Mouse (Mus musculus): ENCODE data around the gene Ltc4s.

Ltc4s gene

DNA sequence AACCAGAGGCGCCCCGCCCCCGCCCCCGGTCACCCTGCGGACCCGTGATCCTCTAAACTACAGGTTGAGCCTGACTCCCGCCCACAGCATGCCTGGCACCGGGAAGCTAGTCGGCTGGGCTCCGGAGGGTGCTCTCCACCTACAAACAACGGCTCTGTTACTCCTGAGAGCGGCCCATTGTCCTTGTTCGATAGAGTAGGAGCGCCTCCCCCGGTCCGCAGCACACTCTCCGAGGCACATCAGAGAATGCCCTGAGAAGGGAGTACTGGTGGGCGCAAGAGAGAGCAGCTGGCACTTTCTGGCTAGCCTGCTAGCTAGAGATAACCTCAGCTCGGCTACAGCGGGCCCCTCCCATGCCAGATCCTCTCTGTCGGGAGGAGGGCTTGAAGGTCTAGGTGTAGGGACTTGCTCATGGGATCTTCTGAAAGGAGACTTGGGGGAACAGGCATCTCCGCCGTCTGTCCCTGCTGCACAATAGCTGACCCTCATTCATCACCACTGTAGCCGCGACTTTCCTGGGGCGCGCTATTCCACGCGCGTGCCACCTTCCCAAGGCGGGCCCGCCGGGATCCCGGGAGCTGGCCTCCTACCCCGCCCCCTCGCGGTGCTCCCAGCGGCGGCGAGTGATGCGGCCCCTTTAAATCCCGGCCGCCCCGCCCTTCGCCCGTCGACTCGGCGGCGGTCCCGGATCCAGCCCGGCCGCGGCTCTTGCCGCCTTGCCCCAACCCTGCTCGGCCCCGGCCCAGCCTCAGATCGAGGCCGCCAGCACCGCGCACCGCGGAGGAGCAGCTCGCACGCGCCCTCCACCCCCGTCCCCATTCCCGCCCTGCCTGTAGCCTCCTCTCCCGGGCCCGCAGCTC is 13.5 kb downstream of the Ltc4s start:
- DNase-seq (ENCODE audit: low read depth): peak; percentile 92

DNA sequence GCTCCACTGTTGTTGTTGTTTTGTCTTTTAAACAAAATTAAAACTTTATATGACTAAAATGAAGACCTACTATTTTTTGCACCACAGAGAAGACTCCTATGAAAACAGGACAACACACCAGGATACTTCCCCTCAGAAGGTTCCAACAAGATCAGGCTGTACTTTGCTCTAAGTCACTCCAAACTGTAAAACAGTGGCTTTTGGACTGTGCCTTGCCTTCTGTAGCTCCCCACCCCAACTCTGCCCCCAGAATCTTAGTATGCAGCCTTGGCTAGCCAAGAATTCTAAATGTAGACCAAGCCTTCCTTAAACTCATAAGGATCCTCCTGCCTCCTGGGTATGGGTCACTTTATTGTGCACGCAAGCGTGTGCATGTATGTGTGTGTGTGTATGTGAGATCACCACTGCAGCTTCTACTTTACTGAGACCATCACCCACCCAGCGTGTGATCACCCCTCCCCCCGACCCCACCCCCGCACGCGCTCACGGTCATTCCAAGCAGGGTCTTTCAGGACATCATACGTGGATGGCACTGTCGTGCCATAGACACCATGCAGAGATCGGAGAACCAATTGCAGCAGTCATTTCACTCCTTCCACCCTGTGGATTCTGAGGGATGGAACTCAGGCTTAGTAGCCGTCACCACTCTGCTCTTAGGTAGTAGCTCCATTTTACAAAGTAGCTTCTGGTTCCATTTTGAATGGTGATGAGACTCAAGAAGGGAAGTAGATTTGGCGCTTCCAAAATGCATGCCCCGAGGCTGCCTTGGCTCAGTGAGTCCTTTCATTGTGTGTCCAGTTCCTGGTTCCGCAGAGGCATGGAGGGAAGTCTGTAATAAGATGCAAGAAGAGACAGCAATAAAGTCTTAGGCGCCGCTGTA is 14.4 kb downstream of the Ltc4s start:
- DNase-seq (ENCODE audit: low read depth): no peak

DNA sequence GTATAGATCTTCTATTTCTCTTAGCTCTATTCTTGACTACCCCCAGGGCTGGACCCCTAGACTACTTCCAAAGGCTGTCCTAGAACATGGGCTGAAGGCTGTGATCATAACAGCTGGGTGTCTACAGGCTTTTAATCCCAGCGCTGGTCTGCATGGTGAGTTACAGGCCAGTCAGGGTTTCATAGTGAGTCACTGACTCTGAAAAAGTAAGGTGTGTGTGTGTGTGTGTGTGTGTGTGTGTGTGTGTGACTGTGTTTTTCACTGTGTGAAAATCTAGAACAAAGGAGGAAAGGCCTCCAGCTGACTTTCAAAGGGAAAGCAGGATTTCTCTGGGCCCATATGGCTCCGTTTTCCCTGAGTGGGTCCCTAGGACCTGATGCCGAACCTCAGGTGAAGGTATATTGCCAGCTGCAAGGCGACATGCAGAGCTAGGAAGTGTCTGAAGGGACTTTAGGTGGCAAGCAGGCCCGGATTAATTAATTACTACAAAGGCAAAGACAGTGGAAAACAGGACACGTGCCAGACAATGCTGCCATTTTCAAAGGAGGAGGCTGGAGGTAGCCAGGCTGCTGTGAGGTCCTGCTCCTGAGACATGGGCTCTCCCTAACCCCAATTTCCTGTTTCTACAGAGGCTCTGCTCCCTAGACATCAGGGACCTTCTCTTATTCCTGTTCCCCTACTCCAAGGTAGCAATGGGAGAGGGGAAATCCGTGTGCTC is 15.7 kb downstream of the Ltc4s start:
- DNase-seq (ENCODE audit: low read depth): peak; percentile 44

DNA sequence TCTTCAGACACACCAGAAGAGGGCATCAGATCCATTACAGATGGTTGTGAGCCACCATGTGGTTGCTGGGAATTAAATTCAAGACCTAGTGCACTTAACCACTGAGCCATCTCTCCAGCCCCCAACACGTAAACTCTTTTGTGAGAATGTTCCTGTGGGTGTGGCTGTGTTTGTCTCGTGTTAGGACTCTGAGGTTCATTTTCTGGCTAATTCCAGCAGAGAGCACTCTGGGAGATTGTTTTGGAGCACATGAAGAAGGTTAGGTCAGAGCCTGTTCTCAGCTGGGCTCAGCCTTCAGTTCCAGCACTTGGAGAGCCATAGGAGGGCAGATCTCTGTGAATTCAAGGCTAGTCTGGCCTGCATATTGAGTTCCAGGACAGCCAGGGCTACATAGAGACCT is 18.6 kb downstream of the Ltc4s start:
- no peak for DNase-seq (ENCODE audit: low read depth)

DNA sequence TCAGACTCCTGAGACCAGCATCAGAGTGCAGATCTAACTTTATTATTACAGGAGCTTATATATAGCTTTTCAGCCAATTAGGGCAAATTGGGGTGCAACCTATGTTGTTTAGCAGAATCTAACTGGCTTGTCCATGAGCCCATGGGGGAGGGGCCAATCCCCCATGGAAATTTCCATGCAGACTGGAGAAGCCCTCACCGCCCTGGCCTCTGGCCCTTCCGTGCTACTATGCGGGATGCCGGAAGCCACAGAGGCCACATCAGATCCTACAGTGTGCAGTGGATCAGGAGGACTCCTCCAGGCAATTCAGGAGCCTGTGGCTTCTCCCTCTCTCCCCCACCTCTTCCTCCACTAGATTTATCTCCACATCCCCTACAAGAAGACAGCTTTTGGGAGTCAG is 20.6 kb downstream of the Ltc4s start:
- DNase-seq (ENCODE audit: low read depth): no peak

DNA sequence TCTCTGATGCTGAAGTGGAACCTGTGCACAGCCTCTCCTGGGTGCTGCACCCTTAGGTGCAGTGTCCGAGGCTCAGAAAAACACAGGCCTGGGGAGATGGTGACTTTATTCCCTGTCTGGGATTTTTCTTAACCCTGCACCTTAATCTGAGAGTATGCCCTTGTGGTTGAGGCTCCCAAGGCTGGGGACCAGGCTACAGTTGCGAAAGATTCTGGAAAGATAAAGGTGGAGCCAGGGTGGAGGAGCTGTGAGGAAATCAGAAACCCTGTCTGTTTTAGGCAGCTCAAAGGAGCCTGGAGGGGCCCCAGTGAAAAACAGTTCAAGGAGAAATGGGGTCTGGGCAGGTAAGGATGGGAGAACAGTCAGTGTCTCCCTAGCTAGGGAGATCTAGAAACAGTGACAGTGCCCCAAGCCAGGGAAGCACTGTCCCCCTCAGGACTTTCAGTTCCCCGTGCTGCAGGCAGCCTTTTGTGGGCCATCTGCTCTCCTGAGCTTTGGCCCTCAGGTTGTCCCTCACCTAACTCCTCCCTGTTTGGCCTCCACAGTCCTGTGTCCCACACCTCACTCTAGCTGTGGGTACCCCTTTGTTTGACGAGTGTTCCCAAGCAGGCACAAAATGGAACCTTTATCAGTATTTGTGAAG is 21.6 kb downstream of the Ltc4s start:
- DNase-seq (ENCODE audit: low read depth): peak; percentile 34

DNA sequence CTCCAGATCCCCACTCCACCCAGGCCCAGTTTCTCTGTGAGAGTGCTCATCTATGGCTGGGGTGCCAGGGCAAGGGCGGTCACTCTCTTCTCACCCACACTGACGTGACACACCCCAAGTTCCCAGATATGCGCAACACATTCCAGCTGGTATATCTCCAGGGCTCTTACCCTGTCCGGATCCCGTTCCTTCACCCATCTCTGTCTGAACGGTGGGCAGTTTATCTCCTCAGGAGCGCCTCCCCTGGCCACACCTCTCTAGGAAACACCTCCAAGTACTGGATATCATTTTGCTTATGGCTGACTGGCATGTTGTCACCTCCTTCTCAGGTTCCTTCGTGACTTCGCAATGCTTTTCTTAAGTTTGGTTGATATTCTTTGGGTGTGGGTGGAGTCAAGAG is 22.8 kb downstream of the Ltc4s start:
- DNase-seq (ENCODE audit: low read depth): no peak

DNA sequence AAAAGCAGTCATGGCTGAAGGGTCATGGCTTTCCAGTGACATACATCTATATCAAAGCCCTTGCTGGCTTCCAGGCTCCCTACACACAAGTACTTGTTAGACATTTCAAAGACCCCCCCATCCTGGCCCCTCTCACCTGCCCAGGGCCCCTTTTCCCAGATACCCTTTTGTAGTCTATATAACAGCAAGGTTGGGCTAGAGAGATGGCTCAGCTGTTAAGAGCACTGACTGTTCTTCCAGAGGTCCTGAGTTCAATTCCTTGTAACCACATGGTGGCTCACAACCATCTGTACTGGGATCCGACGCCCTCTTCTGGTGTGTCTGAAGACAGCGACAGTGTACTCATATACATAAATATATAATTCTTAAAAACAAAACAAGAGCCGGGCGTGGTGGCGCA is 23.8 kb downstream of the Ltc4s start:
- DNase-seq (ENCODE audit: low read depth): no peak

DNA sequence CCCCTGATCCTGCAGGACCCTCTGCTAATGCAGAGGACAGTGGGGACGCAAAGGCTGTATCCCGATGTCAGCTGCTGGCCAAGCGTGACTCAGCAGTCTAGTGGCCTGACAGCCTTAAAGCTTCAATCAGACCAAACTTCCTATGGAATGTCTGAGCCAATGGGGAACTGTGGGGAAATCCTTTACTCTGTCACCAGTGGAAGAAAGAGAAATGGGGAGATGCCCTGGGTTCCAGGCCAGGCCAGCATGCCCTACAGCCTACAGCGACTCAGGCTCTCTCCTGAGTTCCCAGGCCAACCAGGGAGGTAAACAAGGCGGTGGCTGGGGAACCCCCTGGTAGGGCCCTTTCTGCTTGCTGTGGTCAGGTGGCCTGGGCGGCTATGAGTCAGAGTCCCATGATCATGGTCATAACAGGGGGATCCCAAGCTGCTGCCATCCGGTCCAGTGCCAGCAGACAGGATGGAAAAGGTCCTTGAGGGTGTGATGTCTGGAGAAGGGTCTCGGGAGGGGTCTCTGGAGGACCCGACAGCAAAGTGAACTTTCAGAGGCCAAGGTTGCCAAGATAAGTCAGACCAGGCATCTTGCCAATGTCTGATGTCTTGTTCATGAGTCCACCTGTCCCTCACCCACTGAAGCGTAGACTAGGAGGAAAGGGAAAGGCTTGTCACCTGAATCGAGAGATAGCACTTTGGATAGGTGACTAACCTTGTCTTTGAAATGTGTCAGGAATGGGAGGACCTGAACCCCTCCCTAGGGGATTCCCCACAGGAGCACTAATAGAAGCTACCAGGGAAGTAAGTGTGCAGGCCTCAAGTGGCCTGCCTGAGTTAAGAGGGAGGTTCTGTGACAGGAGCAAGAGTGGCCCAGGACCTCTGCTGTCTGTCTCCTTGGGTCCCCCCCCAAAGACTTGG is 25.3 kb downstream of the Ltc4s start:
- DNase-seq (ENCODE audit: low read depth): peak; percentile 94

DNA sequence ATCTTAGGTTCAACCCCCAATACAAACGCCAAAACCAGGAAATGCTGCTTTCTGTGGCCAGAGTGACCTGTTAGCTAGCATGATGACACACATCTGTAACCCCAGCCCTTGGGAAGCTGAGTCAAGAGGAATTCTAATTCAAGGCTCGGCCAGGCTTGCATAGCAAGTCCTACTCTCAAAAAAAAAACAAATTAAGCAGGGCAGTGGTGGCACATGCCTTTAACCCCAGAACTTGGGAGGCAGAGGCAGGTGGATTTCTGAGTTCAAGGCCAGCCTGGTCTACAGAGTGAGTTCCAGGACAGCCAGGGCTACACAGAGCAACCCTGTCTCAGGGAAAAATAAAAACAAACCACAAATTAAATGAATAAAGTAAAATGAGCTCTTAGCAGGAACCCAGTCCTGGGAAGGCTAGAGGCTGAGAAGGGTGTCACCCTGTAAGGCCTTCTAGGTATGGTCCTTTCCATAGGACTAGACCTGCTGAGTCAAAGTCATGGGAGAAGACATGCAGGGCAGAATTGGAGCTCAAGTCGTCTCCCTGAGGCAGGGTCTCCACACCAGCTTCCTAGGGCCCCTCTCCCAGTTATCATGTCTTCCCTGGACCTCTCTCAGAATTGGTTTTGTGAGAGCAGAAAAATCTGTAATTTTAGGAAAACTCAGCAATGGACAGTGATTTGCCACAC is 26.2 kb downstream of the Ltc4s start:
- peak; percentile 66 for DNase-seq (ENCODE audit: low read depth)

DNA sequence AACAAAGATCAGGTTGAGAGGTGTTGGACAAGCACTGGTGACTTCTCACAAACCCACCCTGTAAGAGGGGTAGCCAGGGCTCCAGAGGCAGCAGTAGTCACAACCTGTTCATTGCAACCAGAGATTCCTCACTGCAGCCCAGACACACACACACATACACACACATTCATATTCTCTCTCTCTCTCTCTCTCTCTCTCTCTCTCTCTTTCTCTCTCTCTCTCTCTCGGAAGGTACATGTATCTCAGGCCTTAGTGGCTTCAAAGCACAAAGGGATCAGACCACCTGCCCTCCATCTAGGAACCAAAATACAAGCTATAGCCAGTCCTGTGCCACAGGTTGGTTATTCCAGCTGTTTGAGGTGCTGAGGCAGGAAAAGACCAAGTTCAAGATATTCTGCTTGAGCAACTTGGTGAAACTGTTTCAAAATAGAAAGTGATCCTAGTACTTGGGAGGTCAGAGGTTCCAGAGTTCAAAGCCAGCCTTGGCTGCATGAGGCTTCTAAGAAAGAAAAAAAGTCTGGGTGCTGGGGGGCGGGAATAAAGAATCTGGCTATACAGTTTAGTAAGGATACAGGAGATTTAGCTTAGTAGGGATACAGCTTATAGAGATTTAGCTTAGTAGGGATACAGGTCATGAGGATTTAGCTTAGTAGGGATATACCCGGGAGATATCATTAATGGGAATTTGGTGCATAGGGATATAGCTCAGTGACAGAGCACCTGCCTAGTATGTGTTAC is 26.9 kb downstream of the Ltc4s start:
- peak; percentile 41 for DNase-seq (ENCODE audit: low read depth)

DNA sequence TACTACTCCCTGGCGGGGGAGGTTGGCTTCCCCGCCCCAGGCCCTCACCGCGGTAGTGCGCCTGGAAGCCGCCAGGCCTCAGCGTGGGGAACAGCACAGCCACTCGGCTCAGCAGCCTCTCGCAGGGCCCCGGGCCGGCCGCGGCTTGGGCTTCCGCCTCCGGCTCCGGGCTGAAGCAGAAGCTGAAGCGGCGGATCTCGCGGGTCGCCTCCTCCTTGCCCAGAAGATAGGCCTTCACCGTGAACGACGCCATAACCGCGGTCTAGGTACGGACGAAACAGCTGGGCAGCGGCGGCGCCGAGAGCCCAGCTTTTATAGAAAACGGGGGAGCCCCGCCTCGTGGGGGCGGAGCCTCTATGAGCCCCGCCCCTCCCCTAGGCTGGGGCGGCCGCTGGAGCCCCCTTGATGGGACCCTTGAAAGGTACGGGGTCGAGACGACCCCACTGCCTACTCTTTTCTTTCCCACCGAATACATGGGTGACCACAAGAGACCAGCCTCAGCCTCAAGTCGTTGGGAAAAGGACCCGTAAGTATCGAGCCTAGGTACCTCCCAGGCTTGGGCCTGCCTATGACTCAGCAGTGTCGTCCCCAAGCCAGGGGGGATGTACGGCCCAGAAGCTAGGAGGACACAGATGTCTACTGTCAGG is 27.8 kb downstream of the Ltc4s start, which contains the start of the genes Sqstm1 and Mgat4b:
Sqstm1 (minus strand) TSS at position 323 of the 647 bp plus-strand sequence.
Mgat4b (plus strand) TSS at position 386 of the 647 bp plus-strand sequence.
- DNase-seq (ENCODE audit: low read depth): peak; percentile 89

DNA sequence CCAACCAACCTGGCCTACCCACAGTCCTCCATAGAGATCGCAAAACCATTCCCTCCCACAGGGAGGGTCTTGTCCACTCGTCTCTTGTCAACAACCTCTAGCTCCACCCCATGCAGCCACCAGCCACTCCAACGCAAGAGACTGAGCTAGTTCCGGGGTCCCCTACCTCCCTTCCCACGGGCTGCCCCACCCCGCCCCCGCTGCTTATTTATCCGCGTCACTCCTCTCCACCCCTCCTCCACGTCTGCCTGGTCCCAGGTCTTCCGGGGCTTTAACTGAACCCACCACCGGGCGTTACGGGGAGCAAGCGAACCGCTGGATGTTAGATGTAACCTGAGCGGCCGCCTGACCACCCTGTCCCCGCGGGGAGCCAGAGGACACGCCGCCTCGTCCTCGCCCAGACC is 28.3 kb downstream of the Ltc4s start:
- DNase-seq (ENCODE audit: low read depth): peak; percentile 97

DNA sequence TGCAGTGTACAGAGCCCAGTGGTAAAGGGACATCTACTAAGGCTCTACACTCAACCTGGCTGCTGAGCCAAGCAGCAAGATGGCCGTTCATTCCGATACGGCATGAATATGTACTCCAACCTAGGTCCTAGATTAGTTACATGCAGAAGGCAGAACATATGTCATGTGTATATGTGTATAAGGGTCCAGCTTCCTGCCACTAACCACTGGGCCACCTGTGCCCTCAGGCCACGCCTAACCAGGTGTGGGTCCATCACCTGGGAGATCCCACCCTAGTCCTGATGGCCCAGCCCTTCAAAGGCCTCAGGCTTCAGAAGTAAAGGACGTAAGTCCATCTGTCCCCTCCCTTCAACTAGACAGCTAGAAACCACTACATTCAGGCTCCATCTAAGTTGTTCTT is 30.4 kb downstream of the Ltc4s start:
- no peak for DNase-seq (ENCODE audit: low read depth)

DNA sequence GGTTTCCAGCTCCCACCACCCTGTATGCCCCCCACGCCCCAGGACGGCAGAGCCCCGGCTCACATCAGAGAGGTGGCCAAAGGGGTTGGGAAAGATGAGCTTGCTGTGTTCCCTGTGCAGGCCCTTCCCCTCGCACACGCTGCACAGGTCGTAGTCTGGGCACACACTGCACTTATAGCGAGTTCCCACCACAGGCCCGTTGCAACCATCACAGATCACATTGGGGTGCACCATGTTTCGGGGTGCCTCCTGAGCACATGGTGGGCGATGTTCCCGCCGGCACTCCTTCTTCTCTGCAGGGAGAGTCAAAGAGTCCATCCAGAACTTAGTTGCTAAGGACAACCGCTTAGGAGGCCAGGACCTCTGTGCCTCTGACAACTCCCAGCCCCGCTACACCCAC is 31.1 kb downstream of the Ltc4s start:
- no peak for DNase-seq (ENCODE audit: low read depth)

DNA sequence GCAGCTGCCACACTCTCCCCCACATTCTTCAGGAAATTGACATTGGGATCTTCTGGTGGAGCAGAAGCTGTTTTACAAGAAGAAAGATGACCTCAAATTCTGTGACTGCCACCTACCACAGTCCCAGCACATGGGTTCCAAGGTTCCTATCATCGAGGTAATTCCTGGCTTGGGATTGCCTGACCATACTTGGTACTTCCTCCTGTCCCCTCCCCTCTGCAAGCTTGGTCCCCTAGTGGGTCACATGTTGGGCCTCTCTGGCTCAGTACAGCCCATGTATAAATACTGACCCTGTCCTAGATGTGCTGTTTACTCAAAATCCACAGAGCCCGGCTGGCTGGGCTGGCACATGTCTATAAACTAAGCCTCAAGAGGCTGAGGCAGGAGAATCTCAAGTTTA is 32.4 kb downstream of the Ltc4s start:
- no peak for DNase-seq (ENCODE audit: low read depth)

DNA sequence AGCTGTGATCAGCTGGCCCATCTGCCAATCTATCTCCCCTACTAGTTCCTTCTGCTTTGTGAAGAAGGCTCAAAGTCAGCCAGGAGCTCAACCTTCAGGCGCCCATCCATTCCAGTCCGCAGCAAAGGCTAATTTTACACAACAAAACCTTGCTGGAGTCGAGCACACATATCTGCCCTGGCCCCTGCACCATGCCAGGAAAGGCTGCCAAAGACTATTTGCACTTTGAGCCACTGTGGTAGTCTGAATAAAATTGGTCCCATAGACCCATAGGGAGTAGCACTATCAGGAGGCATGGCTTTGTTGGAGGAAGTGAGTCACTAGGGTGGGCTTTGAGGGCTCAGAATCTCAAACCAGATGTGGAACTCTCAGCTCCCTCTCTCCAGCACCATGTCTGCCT is 33.0 kb downstream of the Ltc4s start:
- DNase-seq (ENCODE audit: low read depth): peak; percentile 38

DNA sequence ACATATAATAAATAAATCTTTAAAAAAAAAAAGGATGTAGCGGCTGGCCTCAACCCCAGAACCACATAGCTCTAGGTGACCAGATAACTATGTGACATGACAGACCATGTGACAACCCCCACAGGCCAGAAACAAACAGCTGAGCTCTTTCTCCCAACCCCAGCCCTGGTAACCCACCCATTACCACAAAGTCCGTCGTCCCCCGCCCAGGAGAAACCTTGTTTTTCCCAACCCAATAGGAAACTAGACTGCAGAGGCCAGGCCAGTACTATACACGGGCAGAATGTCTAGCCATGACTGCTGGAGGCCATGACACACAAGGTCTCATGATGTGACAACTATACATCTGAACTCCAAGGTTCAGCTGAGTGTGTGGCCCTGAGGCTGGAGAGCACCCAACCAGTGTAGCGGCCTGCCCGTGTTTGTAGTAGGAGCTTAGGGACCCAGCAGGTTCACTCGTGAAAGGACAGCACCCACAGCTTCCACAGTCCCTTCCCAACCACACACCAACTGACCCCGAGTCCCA is 35.1 kb downstream of the Ltc4s start:
- no peak for DNase-seq (ENCODE audit: low read depth)

DNA sequence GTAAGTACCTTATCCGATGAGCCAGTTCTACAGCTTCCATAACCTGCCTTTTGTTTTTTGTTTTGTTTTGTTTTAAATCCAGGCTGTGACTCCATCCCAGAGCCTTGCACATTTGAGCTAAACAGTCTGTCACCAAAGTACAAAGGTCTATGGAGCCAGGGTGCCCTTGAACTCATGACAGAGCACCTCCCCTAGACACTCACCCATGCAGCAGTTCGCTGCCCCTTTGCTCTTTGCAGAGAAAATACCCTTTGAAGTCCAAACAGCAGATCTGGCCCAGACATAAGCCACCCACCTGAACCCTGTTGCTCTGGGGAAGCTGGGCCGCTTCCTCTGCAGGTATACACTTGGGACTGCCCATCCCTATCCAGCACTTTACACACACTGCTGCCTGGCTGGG is 36.8 kb downstream of the Ltc4s start:
- no peak for DNase-seq (ENCODE audit: low read depth)

Data from NIH3T3 (cell line).